Mouse (Mus musculus): ENCODE measurements around the gene Ddb2. TPM values are rescaled to one million over a fixed set of nuclear protein-coding genes. Genes with fewer than 3 reads are reported as not detected.

Ddb2 gene
- polyA plus RNA-seq, 1 experiment from 2014 or later: 20.6 TPM

DNA sequence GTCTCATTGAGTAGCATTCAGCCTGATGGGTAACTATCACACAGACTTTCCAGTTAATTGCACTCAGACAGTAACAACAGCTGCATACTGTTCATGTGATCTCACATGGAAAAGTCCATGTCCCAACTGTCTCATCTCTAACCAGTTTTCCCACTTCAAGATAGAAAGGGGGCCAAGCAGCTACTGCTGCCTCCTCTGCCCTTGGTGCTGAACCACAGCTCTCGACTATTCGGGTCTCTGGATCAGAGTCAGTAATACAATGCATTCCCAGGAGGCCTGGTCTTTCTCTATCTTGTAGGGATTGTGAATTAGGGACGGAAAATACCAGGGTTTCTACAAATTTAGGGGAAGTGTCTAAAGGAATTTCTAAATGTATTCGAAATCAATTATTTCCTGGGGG is 57.0 kb downstream of the Ddb2 start:
- H3K27me3 ChIP-seq (ENCODE audit: insufficient read depth, low read length): no peaks in the 10 kb centered on the region
- H3K4me2 ChIP-seq (replicated peaks; ENCODE audit: low read depth, low read length): no peak overlapping the region
- H3K4me3 ChIP-seq (ENCODE audit: low read length): no peak overlapping the region
- H3K9ac ChIP-seq (replicated peaks; ENCODE audit: low read length): no peak overlapping the region
- H3K9me3 ChIP-seq (ENCODE audit: low read length): no peaks in the 10 kb centered on the region
- H3K36me3 ChIP-seq (ENCODE audit: insufficient read depth, low read length): 0 out of 2 replicates have a peak, but pooled peaks cover 4% of the 10 kb centered on the region
- H3K27ac ChIP-seq (ENCODE audit: low read length): no peak overlapping the region
- H3K4me1 ChIP-seq (ENCODE audit: insufficient read depth, low read length): peaks cover 6% of the 10 kb centered on the region
- WGBS: 47% methylated on average over 4 of the region's 4 CpGs
- no peak for ATAC-seq (ENCODE audit: low FRiP score, low TSS enrichment)

- no peak for ATAC-seq (ENCODE audit: low FRiP score, low TSS enrichment)
- Histone ChIP-seq H3K4me3 (ENCODE audit: low read length) (no peak overlapping the region), H3K9me3 (ENCODE audit: low read length) (no peaks in the 10 kb centered on the region), H3K27me3 (ENCODE audit: insufficient read depth, low read length) (no peaks in the 10 kb centered on the region), H3K9ac (replicated peaks; ENCODE audit: low read length) (no peak overlapping the region), H3K4me2 (replicated peaks; ENCODE audit: low read depth, low read length) (no peak overlapping the region), H3K27ac (ENCODE audit: low read length) (no peak overlapping the region), H3K4me1 (ENCODE audit: insufficient read depth, low read length) (no peaks in the 10 kb centered on the region), H3K36me3 (ENCODE audit: insufficient read depth, low read length) (0 out of 2 replicates have a peak, but pooled peaks cover 4% of the 10 kb centered on the region)
- WGBS: 75% methylated on average over 6 of the region's 6 CpGs
Measured at GRCm38 (mm10) chr2:91176234-91176633, 60.5 kb downstream of the Ddb2 start.

GRCm38 (mm10) chr2:91175490-91175889 is 61.3 kb downstream of the Ddb2 start:
- WGBS: 91% methylated on average over 4 of the region's 4 CpGs
- H3K4me3 ChIP-seq (ENCODE audit: low read length): no peak overlapping the region
- no peak overlapping the region for H3K27ac ChIP-seq (ENCODE audit: low read length)
- no peak overlapping the region for H3K9ac ChIP-seq (replicated peaks; ENCODE audit: low read length)
- no peak for ATAC-seq (ENCODE audit: low FRiP score, low TSS enrichment)
- H3K4me1 ChIP-seq (ENCODE audit: insufficient read depth, low read length): no peaks in the 10 kb centered on the region
- H3K9me3 ChIP-seq (ENCODE audit: low read length): no peaks in the 10 kb centered on the region
- H3K4me2 ChIP-seq (replicated peaks; ENCODE audit: low read depth, low read length): no peak overlapping the region
- no peaks in the 10 kb centered on the region for H3K27me3 ChIP-seq (ENCODE audit: insufficient read depth, low read length)
- H3K36me3 ChIP-seq (ENCODE audit: insufficient read depth, low read length): 0 out of 2 replicates have a peak, but pooled peaks cover 4% of the 10 kb centered on the region

DNA sequence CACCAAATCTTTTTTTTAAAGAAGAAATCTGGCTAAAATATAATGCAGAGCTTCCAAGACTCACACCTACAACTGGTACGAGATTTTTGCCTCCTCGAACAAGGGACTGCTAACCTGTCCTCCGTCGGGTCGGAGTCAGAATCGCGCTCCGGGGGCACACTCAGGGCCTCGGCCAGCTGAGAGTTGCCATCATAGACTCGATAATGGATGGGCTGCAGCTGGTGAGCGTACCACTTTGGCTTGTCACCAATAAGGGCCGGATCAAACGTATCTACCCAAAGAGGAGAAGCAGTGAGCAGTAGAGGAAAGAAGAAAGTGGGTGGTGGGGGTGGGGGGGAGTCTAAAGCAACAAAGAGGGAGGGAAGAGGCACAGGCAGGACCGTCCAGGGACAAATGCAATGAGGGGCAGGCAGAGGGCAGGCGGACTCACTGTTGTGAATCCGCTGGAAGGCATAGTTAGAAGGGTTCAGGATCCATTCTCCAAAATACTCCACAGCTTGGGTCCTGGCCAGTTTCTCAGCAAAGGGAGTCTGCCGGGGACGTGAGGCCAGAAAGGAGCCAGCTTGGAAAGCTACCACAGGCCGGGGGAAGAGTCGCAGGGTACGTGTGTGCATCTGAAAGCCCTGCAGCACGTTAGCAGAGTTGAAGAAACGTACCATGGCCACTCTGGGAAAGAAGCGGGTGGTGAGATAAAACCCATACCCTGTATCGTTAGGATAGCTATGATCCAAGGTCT is 67.0 kb downstream of the Ddb2 start:
- Histone ChIP-seq H3K4me1 (ENCODE audit: insufficient read depth, low read length) (no peaks in the 10 kb centered on the region), H3K4me2 (replicated peaks; ENCODE audit: low read depth, low read length) (no peak overlapping the region), H3K27ac (ENCODE audit: low read length) (no peak overlapping the region), H3K4me3 (ENCODE audit: low read length) (no peak overlapping the region), H3K27me3 (ENCODE audit: insufficient read depth, low read length) (no peaks in the 10 kb centered on the region), H3K9ac (replicated peaks; ENCODE audit: low read length) (no peak overlapping the region), H3K36me3 (ENCODE audit: insufficient read depth, low read length) (peaks cover 5% of the 10 kb centered on the region; the same call in 1 of the 2 replicates), H3K9me3 (ENCODE audit: low read length) (no peaks in the 10 kb centered on the region)
- ATAC-seq (ENCODE audit: low FRiP score, low TSS enrichment): no peak
- 86% methylated on average over 25 of the region's 25 CpGs for WGBS

- no peak for ATAC-seq (ENCODE audit: low FRiP score, low TSS enrichment)
- peaks cover 5% of the 10 kb centered on the region; the same call in 1 of the 2 replicates for H3K36me3 ChIP-seq (ENCODE audit: insufficient read depth, low read length)
- WGBS: 61% methylated on average over 4 of the region's 4 CpGs
Measured at GRCm38 (mm10) chr2:91167629-91168028, 69.2 kb downstream of the Ddb2 start.

GRCm38 (mm10) chr2:91164991-91165390 is 71.8 kb downstream of the Ddb2 start:
- Histone ChIP-seq H3K4me3 (ENCODE audit: low read length) (no peak overlapping the region), H3K27ac (ENCODE audit: low read length) (no peak overlapping the region), H3K4me2 (replicated peaks; ENCODE audit: low read depth, low read length) (no peak overlapping the region), H3K27me3 (ENCODE audit: insufficient read depth, low read length) (no peaks in the 10 kb centered on the region), H3K4me1 (ENCODE audit: insufficient read depth, low read length) (no peaks in the 10 kb centered on the region), H3K9me3 (ENCODE audit: low read length) (no peaks in the 10 kb centered on the region), H3K36me3 (ENCODE audit: insufficient read depth, low read length) (peaks cover 5% of the 10 kb centered on the region; the same call in 1 of the 2 replicates), H3K9ac (replicated peaks; ENCODE audit: low read length) (no peak overlapping the region)
- no peak for ATAC-seq (ENCODE audit: low FRiP score, low TSS enrichment)
- WGBS: 91% methylated on average over 6 of the region's 6 CpGs

More at GRCm38 (mm10) chr2:91167629-91168028, 69.2 kb downstream of the Ddb2 start:
- H3K9ac ChIP-seq (replicated peaks; ENCODE audit: low read length): no peak overlapping the region
- no peaks in the 10 kb centered on the region for H3K27me3 ChIP-seq (ENCODE audit: insufficient read depth, low read length)
- H3K4me2 ChIP-seq (replicated peaks; ENCODE audit: low read depth, low read length): no peak overlapping the region
- H3K4me1 ChIP-seq (ENCODE audit: insufficient read depth, low read length): no peaks in the 10 kb centered on the region
- no peaks in the 10 kb centered on the region for H3K9me3 ChIP-seq (ENCODE audit: low read length)
- H3K27ac ChIP-seq (ENCODE audit: low read length): no peak overlapping the region
- no peak overlapping the region for H3K4me3 ChIP-seq (ENCODE audit: low read length)

GRCm38 (mm10) chr2:91163532-91163931 is 73.2 kb downstream of the Ddb2 start:
- no peak overlapping the region for H3K27ac ChIP-seq (ENCODE audit: low read length)
- ATAC-seq (ENCODE audit: low FRiP score, low TSS enrichment): no peak
- no peak overlapping the region for H3K9ac ChIP-seq (replicated peaks; ENCODE audit: low read length)
- H3K27me3 ChIP-seq (ENCODE audit: insufficient read depth, low read length): no peaks in the 10 kb centered on the region
- H3K4me2 ChIP-seq (replicated peaks; ENCODE audit: low read depth, low read length): no peak overlapping the region
- no peaks in the 10 kb centered on the region for H3K4me1 ChIP-seq (ENCODE audit: insufficient read depth, low read length)
- H3K9me3 ChIP-seq (ENCODE audit: low read length): no peaks in the 10 kb centered on the region
- H3K4me3 ChIP-seq (ENCODE audit: low read length): no peak overlapping the region
- 80% methylated on average over 5 of the region's 5 CpGs for WGBS
- peaks cover 5% of the 10 kb centered on the region; the same call in 1 of the 2 replicates for H3K36me3 ChIP-seq (ENCODE audit: insufficient read depth, low read length)

DNA sequence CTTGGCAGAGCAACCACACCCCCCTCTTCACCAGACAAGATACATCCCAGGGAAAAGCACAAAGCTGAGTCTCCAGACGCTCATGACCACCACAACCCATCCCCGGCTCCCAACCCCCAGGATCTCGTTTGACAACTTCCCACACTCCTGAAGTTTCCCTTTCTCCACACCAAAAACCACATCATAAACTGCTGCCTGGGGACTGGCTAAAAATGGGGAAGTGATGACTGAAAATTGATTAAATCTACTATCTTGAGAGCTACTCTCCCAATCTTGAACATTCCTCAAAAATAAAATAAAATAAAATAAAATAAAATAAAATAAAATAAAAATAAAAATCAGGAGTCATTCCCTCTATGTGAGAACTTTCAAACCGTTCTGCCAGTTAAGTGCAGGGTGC is 73.8 kb downstream of the Ddb2 start:
- ATAC-seq (ENCODE audit: low FRiP score, low TSS enrichment): no peak
- Histone ChIP-seq H3K9ac (replicated peaks; ENCODE audit: low read length) (no peak overlapping the region), H3K36me3 (ENCODE audit: insufficient read depth, low read length) (peaks cover 5% of the 10 kb centered on the region; the same call in 1 of the 2 replicates), H3K27ac (ENCODE audit: low read length) (no peak overlapping the region), H3K4me3 (ENCODE audit: low read length) (no peak overlapping the region), H3K27me3 (ENCODE audit: insufficient read depth, low read length) (no peaks in the 10 kb centered on the region), H3K4me1 (ENCODE audit: insufficient read depth, low read length) (no peaks in the 10 kb centered on the region), H3K4me2 (replicated peaks; ENCODE audit: low read depth, low read length) (no peak overlapping the region), H3K9me3 (ENCODE audit: low read length) (no peaks in the 10 kb centered on the region)
- 82% methylated on average over 4 of the region's 4 CpGs for WGBS
